Mouse (Mus musculus) midbrain, postnatal 0 days (tissue): Measurements from ENCODE around the gene Mrpl2. TPM values are rescaled to one million over a fixed set of nuclear protein-coding genes. Genes with fewer than 3 reads are reported as not detected.

ENCODE experiments used
- ATAC-seq: fragments of 200-750 bp; cut with Nextera tagmentation; 2 replicates; pipeline ENCODE4 v1.8.0; 2017; ENCODE audit warnings: moderate number of reproducible peaks, mild to moderate bottlenecking, moderate TSS enrichment, moderate library complexity; ENCODE audit not compliant: low FRiP score
- DNase-seq: peaks from one replicate; pipeline ENCODE4 v3.0.0-alpha.2; 2015; ENCODE audit warnings: low spot score
- H3K27ac ChIP-seq: fragments of 300-500 bp; sonication (generic); 2 replicates; pipeline ENCODE4 v1.5.1; 2014; ENCODE audit warnings: low read depth, mild to moderate bottlenecking, low read length, mixed read lengths
- H3K27me3 ChIP-seq: fragments of 300-500 bp; sonication (generic); 2 replicates; pipeline ENCODE4 v1.6.1; 2014; ENCODE audit warnings: low read length, control low read depth, mixed read lengths; ENCODE audit not compliant: insufficient read depth
- H3K36me3 ChIP-seq: fragments of 300-500 bp; sonication (generic); 2 replicates; pipeline ENCODE4 v1.6.1; 2014; ENCODE audit warnings: low read length, control low read depth, mixed read lengths; ENCODE audit not compliant: insufficient read depth
- H3K4me1 ChIP-seq: fragments of 300-500 bp; sonication (generic); 2 replicates; pipeline ENCODE4 v1.6.1; 2014; ENCODE audit warnings: mild to moderate bottlenecking, control low read depth, antibody characterized with exemption, low read length, mixed read lengths; ENCODE audit not compliant: insufficient read depth
- H3K4me2 ChIP-seq: fragments of 300-500 bp; sonication (generic); 2 replicates; pipeline ENCODE4 v1.6.1; 2014; ENCODE audit warnings: low read depth, mild to moderate bottlenecking, low read length, mixed read lengths; ENCODE audit not compliant: poor library complexity, severe bottlenecking
- H3K4me3 ChIP-seq: fragments of 300-500 bp; sonication (generic); 2 replicates; pipeline ENCODE4 v1.5.1; 2014; ENCODE audit warnings: low read depth, mild to moderate bottlenecking, low read length, moderate library complexity
- H3K9ac ChIP-seq: fragments of 300-500 bp; sonication (generic); replicated peaks from 2 replicates; pipeline ENCODE4 v1.6.1; 2014; ENCODE audit warnings: mild to moderate bottlenecking, low read length, moderate library complexity, mixed read lengths; ENCODE audit not compliant: poor library complexity, severe bottlenecking
- H3K9me3 ChIP-seq: fragments of 300-500 bp; sonication (generic); 2 replicates; pipeline ENCODE4 v1.6.1; 2016; ENCODE audit warnings: low read length, control low read depth
- CTCF ChIP-seq: IDR thresholded peaks from 2 replicates; pipeline ENCODE4 v1.5.1; 2016; ENCODE audit warnings: antibody characterized with exemption, mild to moderate bottlenecking
- WGBS: fragments of 180-500 bp; shearing (Covaris S2); extraction: QIAGEN DNeasy Blood & Tissue Kit; methylation state at CpG from one replicate; pipeline ENCODE4 v1.1.7; 2014; 5-methylcytosine and 5-hydroxymethylcytosine counted together
- polyA plus RNA-seq: library from polyadenylated mRNA; unstranded; fragments of >200 nt; fragmentation: Nextera tagmentation; extraction: Ambion mirVana; gene quantifications from 2 replicates; pipeline ENCODE4 v1.2.1, GENCODE M21; 2015
- total RNA-seq: library from RNA; depleted of rRNA; stranded (reverse); fragments of >200 nt; gene quantifications from 2 replicates; pipeline ENCODE4 v1.2.3, GENCODE M21; 2014; rRNA removed

Gene Mrpl2
- total and polyA plus RNA-seq, 2 experiments from 2014 or later = 46.7 to 85.7 TPM

DNA sequence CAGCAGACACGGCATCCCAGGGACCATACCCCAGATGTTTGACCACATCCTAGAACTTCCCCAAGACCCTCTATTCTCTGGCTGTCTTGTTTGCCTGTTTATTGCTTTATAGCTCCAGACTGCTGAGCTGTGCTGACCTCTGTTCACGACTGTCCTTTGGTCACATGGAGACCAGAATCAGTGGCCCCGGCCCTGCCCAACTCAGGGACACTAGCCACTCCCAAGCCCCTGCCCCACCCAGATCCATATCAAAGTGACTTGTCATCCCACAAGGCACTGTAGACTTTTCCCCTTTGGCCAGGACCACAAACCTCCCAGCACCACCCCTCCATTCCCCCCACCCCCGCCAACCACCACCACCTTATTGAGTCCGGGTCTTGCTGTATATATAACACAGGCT is 53.2 kb downstream of the Mrpl2 start:
- Histone ChIP-seq H3K9ac (no peak overlapping the region), H3K36me3 (peaks cover 18% of the 10 kb centered on the region), H3K4me2 (no peak overlapping the region), H3K4me3 (no peak overlapping the region), H3K27me3 (no peaks in the 10 kb centered on the region), H3K4me1 (peaks cover 15% of the 10 kb centered on the region), H3K27ac (no peak overlapping the region), H3K9me3 (no peaks in the 10 kb centered on the region)
- 90% methylated on average over 5 of the region's 5 CpGs for WGBS
- no peak for TF ChIP-seq CTCF
- DNase-seq = no peak
- ATAC-seq = no peak

Other genes with a start within 250 kb of the Mrpl2 start
- 2.0 and 3.0 TPM in 2 replicates for gene Crip3, start 217.3 kb upstream of the Mrpl2 start, total RNA-seq
- 1.5 and 2.1 TPM in 2 replicates for gene Crip3, start 217.3 kb upstream of the Mrpl2 start, polyA plus RNA-seq
- gene Slc22a7, start 207.8 kb upstream of the Mrpl2 start, total RNA-seq = 0.93 TPM in 1 of 2 replicates, not detected in the other
- 0.20 TPM in 1 of 2 replicates, not detected in the other for gene Slc22a7, start 207.8 kb upstream of the Mrpl2 start, polyA plus RNA-seq
- 46.8 and 50.1 TPM in 2 replicates for gene Ttbk1, start 158.6 kb upstream of the Mrpl2 start, total RNA-seq
- 5.4 and 6.1 TPM in 2 replicates for gene Ttbk1, start 158.6 kb upstream of the Mrpl2 start, polyA plus RNA-seq
- 4.0 and 4.1 TPM in 2 replicates for gene Dnph1, start 149.5 kb upstream of the Mrpl2 start, total RNA-seq
- 10.2 and 10.4 TPM in 2 replicates for gene Dnph1, start 149.5 kb upstream of the Mrpl2 start, polyA plus RNA-seq
- gene Cul9, start 99.8 kb upstream of the Mrpl2 start, total RNA-seq = 53.8 and 70.9 TPM in 2 replicates
- 13.6 and 16.7 TPM in 2 replicates for gene Cul9, start 99.8 kb upstream of the Mrpl2 start, polyA plus RNA-seq
- 45.8 and 69.0 TPM in 2 replicates for gene Srf, start 90.1 kb upstream of the Mrpl2 start, total RNA-seq
- 2.6 and 3.3 TPM in 2 replicates for gene Srf, start 90.1 kb upstream of the Mrpl2 start, polyA plus RNA-seq
- gene Ptk7, start 16.7 kb upstream of the Mrpl2 start, total RNA-seq = 61.8 and 62.6 TPM in 2 replicates
- gene Ptk7, start 16.7 kb upstream of the Mrpl2 start, polyA plus RNA-seq = 22.5 and 22.9 TPM in 2 replicates
- gene Klc4, start 207 bp upstream of the Mrpl2 start, total RNA-seq = 24.5 and 28.5 TPM in 2 replicates
- 20.0 and 22.2 TPM in 2 replicates for gene Klc4, start 207 bp upstream of the Mrpl2 start, polyA plus RNA-seq
- 83.5 and 92.4 TPM in 2 replicates for gene Cul7, start 4.1 kb downstream of the Mrpl2 start, total RNA-seq
- gene Cul7, start 4.1 kb downstream of the Mrpl2 start, polyA plus RNA-seq = 26.2 and 26.6 TPM in 2 replicates
- gene Rrp36, start 28.1 kb downstream of the Mrpl2 start, total RNA-seq = 26.9 and 27.6 TPM in 2 replicates
- gene Rrp36, start 28.1 kb downstream of the Mrpl2 start, polyA plus RNA-seq = 47.1 and 52.2 TPM in 2 replicates
- 130 and 171 TPM in 2 replicates for gene Mea1, start 32.6 kb downstream of the Mrpl2 start, total RNA-seq
- gene Mea1, start 32.6 kb downstream of the Mrpl2 start, polyA plus RNA-seq = 314 and 362 TPM in 2 replicates
- gene Klhdc3, start 34.7 kb downstream of the Mrpl2 start, total RNA-seq = 98.7 and 99.7 TPM in 2 replicates
- gene Klhdc3, start 34.7 kb downstream of the Mrpl2 start, polyA plus RNA-seq = 185 and 192 TPM in 2 replicates
- 118 and 128 TPM in 2 replicates for gene Ppp2r5d, start 58.9 kb downstream of the Mrpl2 start, total RNA-seq
- gene Ppp2r5d, start 58.9 kb downstream of the Mrpl2 start, polyA plus RNA-seq = 94.1 and 103 TPM in 2 replicates
- 37.8 and 38.5 TPM in 2 replicates for gene Pex6, start 65.2 kb downstream of the Mrpl2 start, total RNA-seq
- 17.6 and 18.3 TPM in 2 replicates for gene Pex6, start 65.2 kb downstream of the Mrpl2 start, polyA plus RNA-seq
- gene Gnmt, start 82.9 kb downstream of the Mrpl2 start, total RNA-seq = 0.27 and 0.57 TPM in 2 replicates
- 0.88 and 1.5 TPM in 2 replicates for gene Gnmt, start 82.9 kb downstream of the Mrpl2 start, polyA plus RNA-seq
- 62.0 and 74.6 TPM in 2 replicates for gene Cnpy3, start 106.0 kb downstream of the Mrpl2 start, total RNA-seq
- 70.7 and 74.4 TPM in 2 replicates for gene Cnpy3, start 106.0 kb downstream of the Mrpl2 start, polyA plus RNA-seq
- not detected in 2 replicates for gene Ptcra, start 117.5 kb downstream of the Mrpl2 start, total RNA-seq
- gene Ptcra, start 117.5 kb downstream of the Mrpl2 start, polyA plus RNA-seq = 0.17 and 0.20 TPM in 2 replicates
- gene 2310039H08Rik, start 126.4 kb downstream of the Mrpl2 start, total RNA-seq = 39.2 and 39.3 TPM in 2 replicates
- gene 2310039H08Rik, start 126.4 kb downstream of the Mrpl2 start, polyA plus RNA-seq = 56.6 and 59.2 TPM in 2 replicates
- gene Rpl7l1, start 136.4 kb downstream of the Mrpl2 start, total RNA-seq = 42.3 and 43.2 TPM in 2 replicates
- gene Rpl7l1, start 136.4 kb downstream of the Mrpl2 start, polyA plus RNA-seq = 67.6 and 69.7 TPM in 2 replicates
- gene Bicral, start 212.3 kb downstream of the Mrpl2 start, total RNA-seq = 31.2 and 31.6 TPM in 2 replicates
- gene Bicral, start 212.3 kb downstream of the Mrpl2 start, polyA plus RNA-seq = 6.5 and 7.0 TPM in 2 replicates
- gene Tbcc, start 244.5 kb downstream of the Mrpl2 start, total RNA-seq = 43.1 and 46.3 TPM in 2 replicates
- 49.9 and 51.2 TPM in 2 replicates for gene Tbcc, start 244.5 kb downstream of the Mrpl2 start, polyA plus RNA-seq